Mouse (Mus musculus) cerebellum, adult 2 months (tissue): ENCODE measurements around the gene Ephx1.
"Not testable (repeated sequence)": the region's sequence is repeated elsewhere in the genome, so short reads cannot be mapped to it uniquely, and the experiment has no call there.

Experiments used
- CTCF ChIP-seq: fragments of 200-500 bp; IDR thresholded peaks from 2 replicates; pipeline ENCODE4 v1.5.1; 2011; ENCODE audit warnings: low read depth, mild to moderate bottlenecking, control low read depth, low read length, moderate library complexity, borderline replicate concordance; ENCODE audit not compliant: insufficient read depth
- POLR2A ChIP-seq: fragments of 200-500 bp; IDR thresholded peaks from 2 replicates; pipeline ENCODE4 v1.6.1; 2011; ENCODE audit warnings: low read length, control low read depth, borderline replicate concordance; ENCODE audit not compliant: insufficient read depth

- not testable (repeated sequence) for TF ChIP-seq CTCF, POLR2A
Observed at GRCm38 (mm10) chr1:180936610-180937398, 83.9 kb downstream of the Ephx1 start.
